Mouse (Mus musculus): Measurements from ENCODE around the gene Cep350.
"Not testable (repeated sequence)": the region's sequence is repeated elsewhere in the genome, so short reads cannot be mapped to it uniquely, and the experiment has no call there.

The Cep350 gene

GRCm38 (mm10) chr1:155886846-155887245 lies 86.2 kb downstream of the Cep350 start:
- DNase-seq (ENCODE audit: low spot score): no peak

DNA sequence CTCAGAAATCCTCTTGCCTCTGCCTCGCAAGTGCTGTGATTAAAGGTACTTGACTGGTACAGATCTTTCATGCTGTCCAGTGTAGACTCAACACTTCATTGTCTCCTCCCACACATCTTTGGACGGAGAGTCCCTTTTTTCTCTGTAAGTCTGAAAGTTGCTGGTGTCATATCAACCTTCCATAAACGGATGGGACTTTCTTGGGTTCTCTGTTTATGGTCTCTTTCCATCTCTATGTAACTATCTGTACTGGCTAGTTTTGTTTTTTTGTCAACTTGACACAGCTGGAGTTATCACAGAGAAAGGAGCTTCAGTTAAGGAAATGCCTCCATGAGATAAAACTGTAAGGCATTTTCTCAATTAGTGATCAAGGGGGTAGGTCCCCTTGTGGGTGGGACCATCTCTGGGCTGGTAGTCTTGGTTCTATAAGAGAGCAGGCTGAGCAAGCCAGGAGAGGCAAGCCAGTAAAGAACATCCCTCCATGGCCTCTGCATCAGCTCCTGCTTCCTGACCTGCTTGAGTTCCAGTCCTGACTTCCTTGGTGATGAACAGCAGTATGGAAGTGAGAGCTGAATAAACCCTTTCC lies 90.3 kb downstream of the Cep350 start:
- DNase-seq (ENCODE audit: low spot score): not testable (repeated sequence)

DNA sequence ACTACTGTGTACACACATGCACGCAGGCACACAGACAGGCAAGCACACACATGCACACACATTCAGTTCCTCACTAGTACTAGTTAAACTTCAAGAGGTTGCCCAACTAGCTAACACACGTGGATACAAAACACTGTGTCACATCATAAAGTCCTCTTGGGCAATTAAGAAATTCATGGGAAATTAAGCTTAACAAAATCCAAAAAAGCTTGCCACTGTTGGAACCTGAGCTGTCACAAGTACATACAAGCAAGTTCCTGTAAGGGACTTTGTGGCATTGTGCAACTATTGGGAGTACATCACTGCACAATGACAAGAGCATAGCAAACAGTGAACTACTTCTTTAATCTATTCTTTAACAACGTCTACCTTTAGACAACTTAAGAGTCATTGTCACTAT lies 93.5 kb downstream of the Cep350 start:
- DNase-seq (ENCODE audit: low spot score): no peak

DNA sequence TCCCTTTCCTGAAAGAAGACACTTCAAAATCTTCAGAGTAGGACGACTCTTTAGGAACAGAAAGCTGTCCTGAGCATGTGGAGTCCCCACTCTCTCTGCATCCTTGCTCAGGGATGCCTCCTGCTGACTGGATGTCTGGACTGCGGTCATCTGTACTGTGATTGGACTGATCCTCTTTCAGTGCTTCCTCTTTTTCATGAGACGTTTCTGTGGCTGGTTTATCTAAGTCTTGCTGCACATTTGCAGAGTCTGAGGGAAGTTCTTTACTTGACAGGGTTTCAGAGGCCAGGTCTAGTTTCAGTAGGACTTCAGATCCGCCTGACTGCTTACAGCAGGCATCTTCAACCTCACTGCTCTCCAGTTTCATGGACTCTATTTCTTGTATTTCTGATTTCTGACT lies 110.1 kb downstream of the Cep350 start:
- DNase-seq (ENCODE audit: low spot score): no peak

DNA sequence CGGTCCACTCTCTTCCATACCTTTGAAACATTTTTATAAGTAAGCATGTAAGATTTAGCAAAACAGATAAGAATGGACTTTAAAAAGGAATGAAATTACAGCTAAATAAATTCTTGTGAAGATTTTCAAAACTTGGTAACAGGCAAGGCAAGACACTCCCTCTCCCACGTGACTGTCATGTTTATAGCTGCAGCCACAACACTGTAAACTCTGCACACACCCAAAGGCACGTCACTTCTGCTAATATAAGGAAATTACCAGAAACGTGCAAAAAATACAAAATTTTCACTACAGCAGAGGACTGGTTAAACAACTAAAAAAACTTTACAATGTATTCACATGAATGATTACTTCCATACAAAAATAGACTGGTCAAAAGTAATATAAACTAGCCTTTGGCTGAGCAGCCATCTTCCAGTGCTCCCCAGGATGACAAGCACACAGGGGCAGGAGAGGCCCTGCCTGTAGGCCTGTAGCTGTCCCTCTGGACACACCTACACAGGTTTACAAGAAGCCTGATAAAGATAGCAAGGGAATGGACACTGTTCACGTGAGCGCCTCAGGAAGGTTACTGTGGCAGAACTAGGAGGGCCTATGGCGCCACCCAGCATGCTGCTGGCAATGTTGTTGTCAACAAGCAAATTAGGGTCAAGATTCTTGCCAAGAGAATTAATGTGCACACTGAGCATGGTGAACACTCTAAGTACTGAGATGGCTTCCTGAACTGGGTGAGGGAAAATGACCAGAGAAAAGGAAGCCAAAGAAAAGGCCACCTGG lies 117.9 kb downstream of the Cep350 start:
- DNase-seq (ENCODE audit: low spot score): no peak

DNA sequence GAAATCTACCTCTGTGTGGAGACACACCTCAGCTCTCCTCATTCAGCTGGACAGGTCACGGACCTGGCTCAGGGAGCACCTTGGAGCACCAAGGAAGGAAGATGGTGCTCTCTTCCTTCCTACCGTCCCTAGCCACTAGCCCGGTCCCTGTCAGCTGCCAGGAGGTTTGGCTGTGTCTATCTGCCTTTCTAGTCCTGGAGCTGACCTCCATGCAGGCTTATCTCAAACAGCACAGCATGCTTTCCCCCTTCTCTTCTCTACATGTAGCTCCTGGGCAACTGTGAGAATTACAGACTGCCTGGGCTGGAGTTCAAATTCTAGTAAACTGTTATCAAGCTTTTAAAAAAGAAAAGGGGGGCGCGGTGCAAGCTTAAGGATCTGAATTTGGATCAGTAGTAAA lies 120.0 kb downstream of the Cep350 start:
- no peak for DNase-seq (ENCODE audit: low spot score)

DNA sequence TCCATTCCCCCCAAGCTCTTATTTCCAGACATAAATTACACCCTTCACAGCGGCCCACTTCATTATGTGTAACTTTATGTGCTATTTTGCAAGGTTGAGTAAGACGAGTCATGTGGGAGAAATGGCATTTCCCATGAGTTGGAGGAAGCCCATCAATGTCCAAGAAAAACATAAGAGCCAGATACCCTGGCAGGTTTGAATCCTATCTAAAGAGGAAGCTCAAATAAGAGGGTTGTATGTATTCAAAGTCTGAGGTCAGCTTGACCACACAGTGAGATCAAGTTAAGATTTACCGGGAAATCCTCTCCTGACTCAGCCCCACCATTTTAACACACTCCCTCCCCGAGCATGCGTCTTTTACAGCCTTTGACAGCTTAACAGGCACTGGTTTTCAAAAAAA lies 128.8 kb downstream of the Cep350 start:
- no peak for DNase-seq (ENCODE audit: low spot score)

DNA sequence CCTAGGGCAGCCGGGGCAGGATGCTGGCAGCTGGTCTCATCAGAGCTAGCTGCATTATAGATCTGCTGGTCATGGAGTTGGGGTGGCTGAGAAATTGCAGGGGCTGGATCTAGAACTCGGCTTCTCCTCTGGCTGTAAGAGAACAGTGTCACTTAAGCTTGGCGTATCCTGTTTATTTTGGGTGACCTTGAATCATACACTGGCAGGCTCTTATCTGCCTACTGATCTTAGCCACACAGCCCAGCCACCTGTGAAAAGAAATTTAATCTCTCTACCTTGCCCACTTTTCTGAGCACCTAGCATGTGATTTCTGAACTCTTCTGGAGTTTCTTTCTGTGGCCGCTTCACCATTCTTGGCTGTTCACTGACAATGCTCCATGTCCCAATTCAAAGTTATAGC lies 129.5 kb downstream of the Cep350 start:
- DNase-seq (ENCODE audit: low spot score): no peak

DNA sequence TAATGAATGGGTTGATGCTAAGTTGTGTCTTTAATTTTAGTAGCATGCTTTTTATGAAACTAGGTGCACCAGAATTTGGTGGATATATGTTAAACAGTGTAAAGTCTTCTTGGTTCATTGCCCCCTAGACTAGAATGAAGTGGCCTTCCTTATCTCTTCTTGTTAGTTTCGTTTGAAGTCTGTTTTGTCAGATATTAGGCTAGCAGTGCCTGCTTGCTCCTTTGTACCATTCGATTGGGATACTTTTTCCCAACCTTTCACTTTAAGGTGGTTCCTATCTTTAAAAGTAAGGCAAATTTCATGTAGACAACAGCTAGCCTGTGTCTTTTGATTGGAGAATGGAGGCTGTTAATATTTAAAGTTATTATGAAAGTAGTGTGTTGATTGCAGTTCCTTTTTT lies 137.4 kb downstream of the Cep350 start:
- no peak for DNase-seq (ENCODE audit: low spot score)

DNA sequence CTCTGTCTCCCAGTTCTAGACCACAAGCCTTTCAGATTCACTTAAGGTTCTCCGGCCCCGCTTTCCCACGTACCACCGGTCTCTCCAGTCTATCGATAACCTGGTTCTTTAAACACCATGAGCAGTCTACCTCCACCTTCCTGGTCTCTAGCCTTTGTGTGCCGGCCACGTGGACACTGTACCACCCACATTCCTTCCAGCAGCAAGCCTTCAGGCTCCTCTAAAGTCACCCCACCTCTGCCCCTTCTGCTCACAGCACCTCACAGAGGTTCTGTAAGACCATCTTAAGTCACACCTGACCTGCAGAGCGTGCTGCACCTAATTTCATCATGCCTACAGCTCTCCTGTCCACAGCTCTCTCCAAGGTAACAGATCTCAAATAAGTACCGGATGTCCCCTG lies 139.4 kb downstream of the Cep350 start:
- no peak for DNase-seq (ENCODE audit: low spot score)

GRCm38 (mm10) chr1:155831958-155832357 lies 141.1 kb downstream of the Cep350 start:
- no peak for DNase-seq (ENCODE audit: low spot score)

GRCm38 (mm10) chr1:155830861-155831260 lies 142.2 kb downstream of the Cep350 start:
- no peak for DNase-seq (ENCODE audit: low spot score)

DNA sequence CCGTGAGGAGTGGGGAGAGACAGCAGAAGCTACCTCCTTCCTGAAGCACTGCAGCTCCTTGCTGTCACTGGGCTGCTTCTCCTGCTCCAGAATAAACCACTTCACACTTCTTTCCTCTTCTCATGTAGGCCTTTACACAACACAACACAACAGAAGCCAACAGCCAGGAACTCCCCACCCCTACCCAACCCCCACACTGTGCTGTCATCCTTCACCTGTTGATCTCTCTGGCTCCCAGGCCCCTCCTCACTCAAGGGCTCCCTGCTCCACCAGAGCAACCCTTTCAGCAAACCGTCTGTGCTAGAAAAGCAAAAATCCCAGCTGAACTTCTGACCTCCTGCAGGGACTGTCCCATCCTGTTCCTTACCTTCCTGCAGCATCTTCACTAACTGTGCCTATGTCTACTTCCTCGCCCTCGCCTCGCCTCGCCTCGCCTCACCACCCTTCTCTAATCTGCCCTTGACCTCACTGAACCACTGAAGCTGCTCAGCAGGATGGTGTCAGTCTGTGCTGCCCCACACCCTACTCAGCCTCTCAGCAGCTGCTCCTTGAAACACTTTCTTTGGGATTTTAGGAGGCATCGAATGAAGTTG lies 145.3 kb downstream of the Cep350 start:
- no peak for DNase-seq (ENCODE audit: low spot score)

- DNase-seq (ENCODE audit: low spot score): no peak
Measured at GRCm38 (mm10) chr1:155826803-155827395, 146.2 kb downstream of the Cep350 start.

DNA sequence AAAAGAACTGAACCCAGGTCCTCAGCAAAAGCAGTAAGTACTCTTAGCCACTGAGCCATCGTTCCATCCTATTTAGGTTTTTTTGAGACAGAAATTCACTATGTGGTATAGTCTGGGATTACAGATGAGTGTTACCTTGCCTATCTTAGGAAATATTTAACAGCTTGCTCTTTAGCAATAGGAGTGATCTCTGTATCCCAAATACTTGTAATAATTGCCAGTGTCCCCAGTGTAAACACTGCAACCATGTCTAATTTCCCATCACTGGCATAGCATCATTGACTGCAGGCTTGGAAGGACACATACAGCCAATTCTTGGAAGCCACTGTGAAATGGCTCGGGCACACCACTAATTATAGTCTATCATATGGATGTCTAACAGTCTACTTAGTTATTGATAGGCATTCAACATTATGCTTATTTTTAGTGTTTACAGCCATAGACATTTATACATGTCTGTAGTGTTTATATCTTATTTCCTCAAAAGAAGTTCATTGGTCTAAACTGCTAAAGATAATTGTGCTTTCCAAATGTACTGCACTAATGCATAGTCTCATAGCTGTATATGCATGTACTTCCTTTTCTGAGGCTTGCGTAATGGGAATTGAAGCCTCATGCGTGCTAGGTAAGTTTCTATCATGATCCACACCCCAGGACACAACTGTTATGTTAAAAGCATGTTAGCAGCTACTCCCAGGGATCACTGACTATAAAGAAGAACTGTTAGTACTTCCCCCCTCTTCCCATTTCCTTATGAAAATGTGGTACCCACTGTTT lies 146.9 kb downstream of the Cep350 start:
- no peak for DNase-seq (ENCODE audit: low spot score)

- DNase-seq (ENCODE audit: low spot score): no peak
Measured at GRCm38 (mm10) chr1:155820646-155821045, 152.4 kb downstream of the Cep350 start.

GRCm38 (mm10) chr1:155816167-155816566 lies 156.9 kb downstream of the Cep350 start:
- DNase-seq (ENCODE audit: low spot score): no peak

DNA sequence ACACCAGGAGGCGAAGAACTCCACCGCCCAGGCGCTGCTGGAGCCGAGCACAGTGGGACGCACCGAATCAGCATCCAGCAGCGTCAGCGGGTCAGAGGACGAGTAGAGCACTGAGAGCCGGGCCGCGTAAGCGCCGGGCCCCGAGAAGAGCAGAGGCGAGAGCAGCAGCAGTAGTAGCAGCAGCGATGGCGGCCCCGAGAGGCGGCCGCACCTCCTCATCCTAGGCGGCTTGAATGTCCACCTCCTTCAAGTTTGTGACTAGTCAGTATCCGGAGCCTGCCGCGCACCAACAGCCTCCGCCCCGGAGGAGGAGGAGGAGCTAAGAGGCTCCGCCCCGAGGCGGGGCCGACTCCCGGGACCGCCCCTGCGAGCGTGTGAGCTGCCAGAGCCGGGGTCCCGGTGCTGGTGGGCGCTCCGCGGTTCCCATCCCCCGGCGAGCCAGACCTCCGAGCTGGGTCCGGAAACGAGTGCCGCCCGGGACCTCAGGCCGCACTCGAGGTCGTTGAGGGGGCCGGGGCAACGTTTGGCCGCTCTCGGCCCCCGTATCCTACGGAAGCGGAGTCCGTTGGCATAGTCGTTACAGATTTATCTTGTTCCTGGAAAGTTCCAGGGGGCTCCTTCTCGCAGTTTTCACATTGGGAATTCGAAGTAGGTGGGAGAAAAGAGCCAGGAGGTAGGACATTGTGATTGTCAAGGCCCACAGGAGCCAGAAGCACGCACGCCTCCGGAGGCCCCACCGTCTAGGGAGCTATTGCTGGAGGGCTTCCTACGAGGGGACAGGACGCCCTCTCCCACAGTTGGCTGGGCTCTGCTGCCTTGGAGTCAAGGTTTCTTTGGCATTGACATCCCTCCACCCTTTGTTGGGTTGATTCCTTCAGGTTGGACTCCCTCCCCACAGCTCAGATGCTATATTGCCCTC lies 160.2 kb downstream of the Cep350 start, which contains the start of gene Qsox1:
Gene Qsox1, minus strand, starts transcription at position 309 of the 919 bp plus-strand sequence.
- DNase-seq (ENCODE audit: low spot score): peak; percentile 65

DNA sequence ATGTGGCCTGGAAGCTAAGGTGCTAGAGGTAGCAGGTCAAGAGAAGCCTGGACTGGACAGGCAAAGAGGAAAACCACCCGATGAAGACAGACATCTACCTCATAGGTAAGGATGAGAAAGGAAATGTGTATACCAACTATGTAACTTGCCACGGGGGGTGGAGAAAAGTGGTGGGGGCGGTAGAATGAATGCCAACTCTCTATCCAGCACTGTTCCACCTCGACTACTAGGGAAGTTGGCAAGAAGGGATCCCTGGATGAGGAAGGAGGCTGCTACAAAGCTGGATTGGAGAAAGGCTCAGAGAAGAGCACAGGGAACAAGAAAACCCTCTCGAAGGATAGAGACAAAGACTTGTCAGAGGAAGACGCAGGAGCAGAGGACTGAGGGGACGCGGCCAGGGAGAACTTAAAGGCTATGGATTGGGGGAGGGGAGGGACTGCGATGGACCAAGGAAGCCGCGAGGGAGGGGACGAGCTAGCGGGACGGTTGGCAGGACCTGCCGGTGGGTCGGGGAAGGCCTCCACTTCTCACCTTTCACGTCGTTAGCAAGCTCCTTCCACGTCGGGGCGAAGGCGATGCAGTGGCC lies 161.0 kb downstream of the Cep350 start:
- no peak for DNase-seq (ENCODE audit: low spot score)

DNA sequence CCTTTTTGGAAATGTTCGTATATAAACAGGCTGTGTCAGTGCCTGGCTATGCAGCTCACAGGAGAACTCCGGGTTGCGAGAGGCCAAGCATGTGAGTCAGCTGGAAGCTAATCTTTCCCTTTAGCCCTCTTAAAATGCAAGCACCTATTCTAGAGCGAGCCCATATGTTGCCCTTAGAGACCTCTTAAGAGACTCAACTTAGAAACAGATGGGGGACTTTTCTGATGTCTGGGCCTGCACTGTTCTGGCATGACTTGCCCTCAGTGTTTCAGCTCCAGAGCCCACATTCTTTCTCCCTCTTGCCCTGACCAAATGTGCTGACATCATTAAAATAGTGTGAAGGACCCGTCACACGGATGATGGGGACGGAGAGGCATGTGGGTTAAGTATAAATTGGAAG lies 162.4 kb downstream of the Cep350 start:
- DNase-seq (ENCODE audit: low spot score): no peak

All from left cerebral cortex, adult 11 months (tissue).